Mouse (Mus musculus): ENCODE measurements around the gene Stat2.

DNA sequence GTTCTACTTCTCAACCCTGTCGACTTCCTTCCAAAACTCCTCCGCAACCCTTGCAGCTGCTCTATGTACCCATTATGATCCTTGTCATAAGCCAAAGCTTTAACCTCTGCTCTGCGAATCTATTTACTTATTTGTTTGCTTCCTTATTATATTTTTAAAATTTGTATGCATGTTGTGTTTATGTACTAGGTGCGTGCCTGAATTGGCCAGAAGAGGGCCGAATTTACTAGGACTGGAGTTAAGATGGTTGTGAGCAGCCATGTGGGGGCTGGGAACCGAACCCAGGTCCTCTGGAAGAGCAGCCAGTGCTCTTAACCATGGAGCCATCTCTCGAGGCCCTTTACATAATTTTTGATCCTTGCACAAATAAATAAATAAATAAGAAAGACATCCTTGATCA, 507 bp downstream of the Stat2 start:
- no peak for TF ChIP-seq POLR2A (IDR thresholded peaks at IDR 0.05; ENCODE audit: insufficient read depth, low read length)
- no peak for TF ChIP-seq CTCF (IDR thresholded peaks at IDR 0.05; ENCODE audit: low read depth, low read length)
- TF ChIP-seq EP300 (IDR thresholded peaks at IDR 0.05; ENCODE audit: insufficient read depth, low read depth, low read length), result no peak
